Mouse (Mus musculus): ENCODE results near the gene Snx25.

- TF ChIP-seq CTCF (IDR thresholded peaks at IDR 0.05; ENCODE audit: borderline replicate concordance, control insufficient read depth, extremely low read depth, insufficient read depth, low read length, poor library complexity) (no peak), POLR2A (IDR thresholded peaks at IDR 0.05; ENCODE audit: control insufficient read depth, extremely low read depth, insufficient read depth, low read length, poor library complexity) (no peak)
Measured at GRCm38 (mm10) chr8:46137843-46138596, 13.9 kb downstream of the Snx25 start.

All from thymus, adult 2 months (tissue).